Mouse (Mus musculus) MEL (cell line): ENCODE data around the gene Nuak2. TPM values are rescaled to one million over a fixed set of nuclear protein-coding genes. Genes with fewer than 3 reads are reported as not detected.
A peak's percentile ranks its signal among the peaks of the same experiment; 100 is the strongest.

ENCODE experiments used
- DNase-seq: peaks from one replicate; pipeline ENCODE4 v3.0.0; 2011; ENCODE audit warnings: low read depth, low spot score
- H3K27ac ChIP-seq: 2 replicates; pipeline ENCODE4 v1.5.1; 2012; ENCODE audit warnings: low read depth, mild to moderate bottlenecking, control low read depth, low read length, moderate library complexity; ENCODE audit not compliant: control insufficient read depth
- H3K27me3 ChIP-seq, 2 experiments: fragments of 150-350 bp in 1 of 2; sonication (generic) in 1 of 2; 2 replicates each; pipeline ENCODE4 v1.6.1; 2012; ENCODE audit warnings: low read length in 2 of 2, mild to moderate bottlenecking in 2 of 2, improper control_type of control experiment in 1 of 2, moderate library complexity in 1 of 2; ENCODE audit not compliant: insufficient read depth in 2 of 2, control insufficient read depth in 1 of 2
- H3K36me3 ChIP-seq, 2 experiments: 2 replicates each; pipeline ENCODE4 v1.6.1; 2012 to 2014; ENCODE audit warnings: low read length in 2 of 2, improper control_type of control experiment in 1 of 2, inconsistent platforms in 1 of 2, mild to moderate bottlenecking in 1 of 2; ENCODE audit not compliant: insufficient read depth in 2 of 2, control insufficient read depth in 1 of 2
- H3K4me1 ChIP-seq, 2 experiments: fragments of 150-350 bp in 1 of 2; sonication (generic) in 1 of 2; 2 replicates each; pipeline ENCODE4 v1.6.1; 2012; ENCODE audit warnings: low read length in 2 of 2, improper control_type of control experiment in 1 of 2, mild to moderate bottlenecking in 1 of 2; ENCODE audit not compliant: insufficient read depth in 2 of 2, control insufficient read depth in 1 of 2
- H3K4me3 ChIP-seq, 2 experiments: fragments of 150-350 bp in 1 of 2; sonication (generic) in 1 of 2; 2 replicates each; pipeline ENCODE4 v1.5.1; 2012; ENCODE audit warnings: low read depth in 2 of 2, low read length in 2 of 2, mild to moderate bottlenecking in 2 of 2, moderate library complexity in 2 of 2, control low read depth in 1 of 2, improper control_type of control experiment in 1 of 2; ENCODE audit not compliant: control insufficient read depth in 1 of 2, insufficient read depth in 1 of 2
- H3K79me2 ChIP-seq: 2 replicates; pipeline ENCODE4 v1.6.1; 2012; ENCODE audit warnings: mild to moderate bottlenecking, low read length, moderate library complexity; ENCODE audit not compliant: control insufficient read depth, poor library complexity, insufficient read depth
- H3K9ac ChIP-seq: 2 replicates; pipeline ENCODE4 v1.6.1; 2012; ENCODE audit warnings: low read depth, mild to moderate bottlenecking, control low read depth, low read length, moderate library complexity; ENCODE audit not compliant: control insufficient read depth, poor library complexity, severe bottlenecking
- H3K9me3 ChIP-seq: fragments of 150-350 bp; sonication (generic); replicated peaks from 2 replicates; pipeline ENCODE4 v1.6.1; 2012; ENCODE audit warnings: mild to moderate bottlenecking, low read length, improper control_type of control experiment, moderate library complexity; ENCODE audit not compliant: insufficient read depth
- CHD2 ChIP-seq: IDR thresholded peaks from 2 replicates; pipeline ENCODE4 v1.6.1; 2011; ENCODE audit warnings: low read length, improper control_type of control experiment
- E2F4 ChIP-seq: IDR thresholded peaks from 2 replicates; pipeline ENCODE4 v1.6.1; 2011; ENCODE audit warnings: low read depth, low read length, improper control_type of control experiment, borderline replicate concordance
- GATA1 ChIP-seq: IDR thresholded peaks from 2 replicates; pipeline ENCODE4 v1.6.1; 2011; ENCODE audit warnings: low read depth, low read length, improper control_type of control experiment
- HCFC1 ChIP-seq: IDR thresholded peaks from 2 replicates; pipeline ENCODE4 v1.6.1; 2012; ENCODE audit warnings: low read depth, mild to moderate bottlenecking, inconsistent platforms, low read length, improper control_type of control experiment, moderate library complexity
- KAT2A ChIP-seq: conservative IDR thresholded peaks from 2 replicates; pipeline ENCODE4 v1.6.1; 2012; ENCODE audit warnings: low read depth, low read length, improper control_type of control experiment, inconsistent platforms
- MYB ChIP-seq: IDR thresholded peaks from 2 replicates; pipeline ENCODE4 v1.6.1; 2011; ENCODE audit warnings: mild to moderate bottlenecking, low read depth, low read length, improper control_type of control experiment
- MYC ChIP-seq: IDR thresholded peaks from 2 replicates; pipeline ENCODE4 v1.6.1; 2011; ENCODE audit warnings: low read depth, mild to moderate bottlenecking, low read length, improper control_type of control experiment, moderate library complexity
- NELFE ChIP-seq: IDR thresholded peaks from 2 replicates; pipeline ENCODE4 v1.6.1; 2011; ENCODE audit warnings: low read depth, low read length, improper control_type of control experiment
- NRF1 ChIP-seq: IDR thresholded peaks from 2 replicates; pipeline ENCODE4 v1.6.1; 2014; ENCODE audit warnings: low read depth, mild to moderate bottlenecking, inconsistent platforms, low read length, improper control_type of control experiment, moderate library complexity; ENCODE audit not compliant: poor library complexity, insufficient read depth, severe bottlenecking
- RAD21 ChIP-seq: IDR thresholded peaks from 2 replicates; pipeline ENCODE4 v1.6.1; 2011; ENCODE audit warnings: mild to moderate bottlenecking, low read depth, low read length, improper control_type of control experiment
- TAL1 ChIP-seq: IDR thresholded peaks from 2 replicates; pipeline ENCODE4 v1.6.1; 2012; ENCODE audit warnings: mild to moderate bottlenecking, inconsistent platforms, low read length, moderate library complexity, mixed read lengths
- TBP ChIP-seq: IDR thresholded peaks from 2 replicates; pipeline ENCODE4 v1.8.0; 2011; ENCODE audit warnings: low read depth, low read length, improper control_type of control experiment
- UBTF ChIP-seq: IDR thresholded peaks from 2 replicates; pipeline ENCODE4 v1.6.1; 2012; ENCODE audit warnings: low read depth, mild to moderate bottlenecking, inconsistent platforms, low read length, improper control_type of control experiment, moderate library complexity, borderline replicate concordance; ENCODE audit not compliant: insufficient read depth
- USF2 ChIP-seq, 2 experiments: IDR thresholded peaks; 2 replicates each; pipeline ENCODE4 v1.6.1; 2011 to 2012; ENCODE audit warnings: improper control_type of control experiment in 2 of 2, low read length in 2 of 2, borderline replicate concordance in 1 of 2, inconsistent platforms in 1 of 2, low read depth in 1 of 2, mild to moderate bottlenecking in 1 of 2; ENCODE audit not compliant: insufficient read depth in 1 of 2
- ZMIZ1 ChIP-seq: IDR thresholded peaks from 2 replicates; pipeline ENCODE4 v1.6.1; 2012; ENCODE audit warnings: low read depth, mild to moderate bottlenecking, inconsistent platforms, low read length, improper control_type of control experiment, moderate library complexity
- polyA plus RNA-seq, 2 experiments: library from polyadenylated mRNA; stranded (reverse) in 1 of 2; unstranded in 1 of 2; fragments of >175 nt in 1 of 2; fragments of >200 nt in 1 of 2; gene quantifications; 2 replicates each; pipeline versions ENCODE4 v1.2.1 to v1.2.4; 2012; ENCODE audit warnings: low replicate concordance in 2 of 2, low read depth in 1 of 2; ENCODE audit not compliant: insufficient read length in 2 of 2, insufficient read depth in 1 of 2, missing spikeins in 1 of 2
- total RNA-seq: library from RNA; depleted of rRNA; stranded (reverse); fragments of 300-350 nt; gene quantifications from 2 replicates; pipeline ENCODE4 v1.2.3, GENCODE M21; 2012

The Nuak2 gene
- total and polyA plus RNA-seq, 3 experiments, result 3.0 to 3.2 TPM; not detected in 1

DNA sequence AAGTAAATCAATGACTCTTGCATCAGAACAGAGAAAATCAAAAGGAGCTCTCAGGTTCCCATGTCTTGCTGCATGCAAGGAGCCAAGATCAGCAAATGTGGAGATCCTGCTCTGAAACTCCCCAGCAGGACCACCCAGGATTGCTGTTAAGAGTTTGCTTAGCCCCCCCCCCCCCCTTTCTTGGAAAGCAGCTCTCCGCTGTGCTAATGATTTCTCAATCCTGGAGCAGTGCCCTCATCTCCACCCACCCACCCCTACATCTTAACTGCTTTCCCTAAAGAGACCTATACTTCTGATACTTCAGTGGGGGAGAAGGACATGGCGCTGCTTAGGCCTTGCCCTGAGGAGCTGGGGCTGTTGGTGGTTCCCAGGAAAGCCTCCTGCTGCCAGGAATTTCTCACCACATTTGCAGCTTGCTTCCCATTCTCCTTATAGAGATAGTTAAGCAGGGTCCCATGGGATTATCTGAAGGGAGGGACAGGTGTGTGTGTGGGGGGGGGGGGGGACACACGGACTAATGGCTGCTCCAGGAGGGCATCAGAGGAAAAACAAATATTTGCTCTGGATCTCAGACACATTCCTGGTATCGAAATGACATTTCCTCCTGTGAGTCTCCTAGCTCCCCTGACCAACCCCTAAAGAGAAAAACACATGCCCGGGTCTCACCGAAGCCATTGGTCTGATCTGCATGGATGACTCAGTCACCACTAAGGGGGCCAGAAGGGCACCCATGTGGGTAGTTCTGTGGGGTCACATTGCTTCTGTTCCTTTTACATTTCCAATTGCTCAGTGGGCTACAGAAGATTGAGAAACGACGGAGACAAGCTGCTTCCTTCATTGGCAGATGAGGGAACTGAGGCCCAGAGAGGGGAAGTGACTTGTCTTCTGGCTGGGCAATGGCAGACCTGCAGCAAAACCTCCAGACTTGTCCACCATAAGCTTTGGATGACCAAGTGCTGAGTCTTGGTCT is 2.3 kb downstream of the Nuak2 start:
- Histone ChIP-seq H3K4me1 (peaks cover 6 to 31% of the 10 kb centered on the region in 2 experiments; a peak in 3 of 4 replicates), H3K27me3 (no peaks in the 10 kb centered on the region), H3K9ac (no peak overlapping the region), H3K4me3 (no peak overlapping the region), H3K9me3 (no peaks in the 10 kb centered on the region), H3K36me3 (peaks cover 0 to 27% of the 10 kb centered on the region in 2 experiments; a peak in 2 of 4 replicates), H3K27ac (no peak overlapping the region), H3K79me2 (0 out of 2 replicates have a peak, but pooled peaks cover 2% of the 10 kb centered on the region)
- DNase-seq, result peak; percentile 19
- no peak for TF ChIP-seq KAT2A
- no peak for TF ChIP-seq UBTF
- TF ChIP-seq GATA1, result no peak
- TF ChIP-seq CHD2, result no peak
- no peak for TF ChIP-seq MYC
- TF ChIP-seq NRF1, result no peak
- no peak for TF ChIP-seq TAL1

GRCm38 (mm10) chr1:132319242-132319641 is 3.3 kb downstream of the Nuak2 start:
- peaks cover 0 to 22% of the 10 kb centered on the region in 2 experiments; a peak in 2 of 4 replicates for H3K36me3 ChIP-seq
- TF ChIP-seq NELFE, result no peak
- TF ChIP-seq E2F4, result no peak
- TF ChIP-seq HCFC1, result no peak
- TF ChIP-seq MYB, result no peak
- TF ChIP-seq TBP, result no peak
- no peak for TF ChIP-seq USF2 (IDR thresholded peaks at IDR 0.05; ENCODE audit: borderline replicate concordance in 1 of 2, insufficient read depth in 1 of 2, low read depth in 1 of 2, low read length in 2 of 2)
- TF ChIP-seq ZMIZ1, result no peak
- TF ChIP-seq RAD21, result no peak
- TF ChIP-seq MYC, result no peak
- TF ChIP-seq, all 39 proteins: peak for 0
- Histone ChIP-seq H3K9ac (no peak overlapping the region), H3K4me1 (peaks cover 3 to 26% of the 10 kb centered on the region in 2 experiments; a peak in 3 of 4 replicates), H3K79me2 (0 out of 2 replicates have a peak, but pooled peaks cover 2% of the 10 kb centered on the region), H3K27me3 (no peaks in the 10 kb centered on the region), H3K9me3 (no peaks in the 10 kb centered on the region), H3K27ac (no peak overlapping the region), H3K4me3 (no peak overlapping the region)
- peak; percentile 49 for DNase-seq
